Mouse (Mus musculus): ENCODE data around the gene Ccdc117. TPM values are rescaled to one million over a fixed set of nuclear protein-coding genes. Genes with fewer than 3 reads are reported as not detected.
"Not testable (repeated sequence)": the region's sequence is repeated elsewhere in the genome, so short reads cannot be mapped to it uniquely, and the experiment has no call there.

The Ccdc117 gene
- polyA plus RNA-seq, 1 experiment, result 6.7 TPM

DNA sequence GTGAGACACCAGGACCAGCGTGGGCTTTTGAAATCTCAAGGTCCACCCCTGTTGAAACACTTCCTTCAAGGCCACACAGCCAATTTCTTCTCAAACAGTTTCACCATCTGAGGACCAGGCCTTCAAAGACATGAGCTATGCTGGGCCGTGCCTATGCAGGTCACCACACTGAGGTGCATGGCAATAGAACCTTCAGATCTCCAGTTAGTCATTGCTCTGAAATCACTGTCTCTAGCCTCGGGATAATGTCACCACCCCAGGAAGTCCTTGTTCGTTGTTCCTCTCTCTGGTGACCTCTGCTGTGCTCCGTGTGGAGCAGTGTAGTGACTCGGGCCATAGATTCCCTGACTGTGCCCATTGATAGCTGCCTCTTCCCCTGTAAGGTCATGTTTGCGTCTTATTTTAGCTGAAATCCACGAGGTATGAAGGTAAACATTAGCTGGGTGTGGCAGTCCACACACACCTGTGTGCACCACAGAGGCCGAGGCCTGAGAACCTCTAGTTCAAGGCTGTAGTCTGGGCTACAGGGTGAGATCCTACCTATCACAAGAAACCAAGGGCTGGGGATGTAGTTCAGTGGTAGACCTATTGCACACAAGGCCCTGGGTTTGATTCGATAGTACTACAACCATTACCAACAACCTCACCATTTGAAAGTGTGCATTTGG is 50.9 kb downstream of the Ccdc117 start:
- Histone ChIP-seq H3K4me1 (ENCODE audit: control insufficient read depth, insufficient read depth, insufficient read length, low read length) (peaks cover 3% of the 10 kb centered on the region; the same call in 1 of the 2 replicates), H3K4me3 (ENCODE audit: insufficient read depth, low read depth, low read length) (no peak overlapping the region), H3K27ac (replicated peaks; ENCODE audit: low read depth, low read length) (no peak overlapping the region)

GRCm38 (mm10) chr11:5489433-5489832 is 52.6 kb downstream of the Ccdc117 start:
- H3K4me3 ChIP-seq (ENCODE audit: insufficient read depth, low read depth, low read length); H3K4me1 ChIP-seq (ENCODE audit: control insufficient read depth, insufficient read depth, insufficient read length, low read length); H3K27ac ChIP-seq (replicated peaks; ENCODE audit: low read depth, low read length): not testable (repeated sequence)

- Histone ChIP-seq H3K4me3 (ENCODE audit: insufficient read depth, low read depth, low read length) (peak overlapping the region; percentile 67), H3K4me1 (ENCODE audit: control insufficient read depth, insufficient read depth, insufficient read length, low read length) (no peaks in the 10 kb centered on the region), H3K27ac (replicated peaks; ENCODE audit: low read depth, low read length) (peak overlapping the region; percentile 76)
Observed at GRCm38 (mm10) chr11:5485193-5486011, 56.6 kb downstream of the Ccdc117 start.

DNA sequence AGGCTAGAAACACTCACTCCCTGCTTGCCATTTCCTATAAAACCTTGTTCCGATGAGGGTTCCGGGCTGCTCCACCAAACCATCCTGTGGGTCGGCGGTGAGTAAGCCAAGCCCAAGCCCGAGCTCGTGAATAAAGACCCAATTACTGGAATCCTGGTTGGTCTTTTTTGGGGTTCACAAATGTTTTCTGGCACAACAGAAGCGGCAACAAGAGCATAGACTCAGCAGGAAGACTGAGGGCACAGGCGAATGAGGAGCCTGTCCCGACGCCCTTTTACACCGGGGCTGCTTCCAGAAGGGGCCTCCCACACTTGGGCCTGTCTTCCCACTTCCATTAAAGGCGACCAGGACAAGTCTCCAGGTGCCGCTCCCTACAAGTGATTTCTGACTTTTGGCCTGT is 59.4 kb downstream of the Ccdc117 start:
- no peak overlapping the region for H3K4me3 ChIP-seq (ENCODE audit: insufficient read depth, low read depth, low read length)

More for the DNA sequence above, 59.4 kb downstream of the Ccdc117 start:
- Histone ChIP-seq H3K27ac (replicated peaks; ENCODE audit: low read depth, low read length) (no peak overlapping the region), H3K4me1 (ENCODE audit: control insufficient read depth, insufficient read depth, insufficient read length, low read length) (no peaks in the 10 kb centered on the region)

Other genes starting within 250 kb of the Ccdc117 start
- 2.9 and 4.5 TPM in 2 replicates for gene Znrf3, start 97.3 kb downstream of the Ccdc117 start, polyA plus RNA-seq (2012; ENCODE audit: insufficient read depth, insufficient read length, missing spikeins)
- gene Xbp1, start 21.5 kb downstream of the Ccdc117 start, polyA plus RNA-seq (2012; ENCODE audit: insufficient read depth, insufficient read length, missing spikeins), result 47.1 and 80.4 TPM in 2 replicates
- not detected in 2 replicates for gene Ankrd36, start 27.5 kb upstream of the Ccdc117 start, polyA plus RNA-seq (2012; ENCODE audit: insufficient read depth, insufficient read length, missing spikeins)
- gene Mrps24, start 173.5 kb upstream of the Ccdc117 start, polyA plus RNA-seq (2012; ENCODE audit: insufficient read depth, insufficient read length, missing spikeins), result 191 and 238 TPM in 2 replicates
- 30.8 and 34.1 TPM in 2 replicates for gene Urgcp, start 220.2 kb upstream of the Ccdc117 start, polyA plus RNA-seq (2012; ENCODE audit: insufficient read depth, insufficient read length, missing spikeins)
- gene Dbnl, start 246.3 kb upstream of the Ccdc117 start, polyA plus RNA-seq (2012; ENCODE audit: insufficient read depth, insufficient read length, missing spikeins), result 18.7 and 21.8 TPM in 2 replicates